Mouse (Mus musculus): Measurements from ENCODE around the gene Kctd5.

DNA sequence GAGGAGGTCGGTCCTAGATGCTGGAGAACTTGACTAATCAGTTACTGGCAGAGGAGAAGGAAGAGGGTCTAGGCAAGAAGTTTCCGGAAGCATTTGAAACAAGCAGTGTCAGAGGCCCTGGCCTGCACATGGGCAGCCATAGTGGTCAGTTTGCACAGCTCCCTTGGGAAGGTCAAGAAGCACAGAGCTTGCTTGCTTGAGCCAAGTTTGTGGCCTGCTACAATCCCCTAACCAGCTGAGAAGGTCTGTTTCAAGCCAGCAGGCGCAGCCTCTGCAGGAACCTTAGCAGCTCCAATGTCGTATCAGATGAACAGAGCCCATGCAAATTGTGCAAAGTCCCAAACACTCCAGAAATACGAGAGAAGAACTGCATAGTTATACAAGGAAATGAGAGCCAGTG, 25.2 kb downstream of the Kctd5 start:
- TF ChIP-seq CTCF (IDR thresholded peaks at IDR 0.05; ENCODE audit: low read depth) (no peak), EP300 (IDR thresholded peaks at IDR 0.05; ENCODE audit: low read depth) (no peak)
